Mouse (Mus musculus): Measurements from ENCODE around the gene Gm13723.

The Gm13723 gene

GRCm38 (mm10) chr2:86874702-86875101 lies at the start of gene Gm13723:
TSS of gene Gm13723 (minus strand) at chr2:86874802.
- in situ Hi-C loops (cut with MboI) = no loop called here

- in situ Hi-C loops (cut with MboI) = no loop called here
Measured at GRCm38 (mm10) chr2:86905647-86906046, 31.0 kb upstream of the Gm13723 start.

GRCm38 (mm10) chr2:86892116-86892515 lies 17.5 kb upstream of the Gm13723 start, which contains the start of gene Olfr1097:
TSS of gene Olfr1097 (minus strand) at chr2:86892216.
- in situ Hi-C loops (cut with MboI) = no loop called here

- in situ Hi-C loops (cut with MboI) = no loop called here
Measured at GRCm38 (mm10) chr2:86851596-86851995, 23.0 kb downstream of the Gm13723 start, which contains the start of gene Olfr1095. TSS of gene Olfr1095 (minus strand) at chr2:86851696.

GRCm38 (mm10) chr2:86824363-86824762 lies 50.2 kb downstream of the Gm13723 start, which contains the start of gene Olfr1094:
TSS of gene Olfr1094 (plus strand) at chr2:86824663.
- in situ Hi-C loops (cut with MboI) = no loop called here

All from mature B cell (primary cell).